Mouse (Mus musculus) cerebellum, adult 2 months (tissue): Measurements from ENCODE around the gene Arl15. TPM values are rescaled to one million over a fixed set of nuclear protein-coding genes. Genes with fewer than 3 reads are reported as not detected.

ENCODE experiments used
- DNase-seq, 2 experiments: peaks; one replicate each; pipeline ENCODE4 v3.0.0; 2021
- H3K27ac ChIP-seq: fragments of 200-500 bp; 2 replicates; pipeline ENCODE4 v1.5.1; 2012; ENCODE audit warnings: low read length, control low read depth, inconsistent platforms; ENCODE audit not compliant: insufficient read depth
- H3K27me3 ChIP-seq: fragments of 200-500 bp; 2 replicates; pipeline ENCODE4 v1.6.1; 2012; ENCODE audit warnings: inconsistent platforms, mild to moderate bottlenecking, low read length, moderate library complexity; ENCODE audit not compliant: control insufficient read depth, insufficient read depth
- H3K4me1 ChIP-seq: fragments of 200-500 bp; 2 replicates; pipeline ENCODE4 v1.6.1; 2011; ENCODE audit warnings: low read length; ENCODE audit not compliant: control insufficient read depth, insufficient read depth
- H3K4me3 ChIP-seq: fragments of 200-500 bp; replicated peaks from 2 replicates; pipeline ENCODE3; 2011; ENCODE audit warnings: mild to moderate bottlenecking, low read depth, low read length, control low read depth; ENCODE audit not compliant: insufficient read depth
- CTCF ChIP-seq: fragments of 200-500 bp; IDR thresholded peaks from 2 replicates; pipeline ENCODE4 v1.5.1; 2011; ENCODE audit warnings: low read depth, mild to moderate bottlenecking, control low read depth, low read length, moderate library complexity, borderline replicate concordance; ENCODE audit not compliant: insufficient read depth
- POLR2A ChIP-seq: fragments of 200-500 bp; IDR thresholded peaks from 2 replicates; pipeline ENCODE4 v1.6.1; 2011; ENCODE audit warnings: low read length, control low read depth, borderline replicate concordance; ENCODE audit not compliant: insufficient read depth
- WGBS: fragments of 180-500 bp; shearing (Covaris S2); methylation state at CpG from one replicate; pipeline ENCODE4 v1.1.7; 2018; 5-methylcytosine and 5-hydroxymethylcytosine counted together
- polyA plus RNA-seq: library from polyadenylated mRNA; depleted of rRNA; stranded (reverse); fragments of >200 nt; gene quantifications from 2 replicates; pipeline ENCODE4 v1.2.3, GENCODE M21; 2012; rRNA removed

Arl15 gene
- polyA plus RNA-seq, 1 experiment = 10.3 TPM

DNA sequence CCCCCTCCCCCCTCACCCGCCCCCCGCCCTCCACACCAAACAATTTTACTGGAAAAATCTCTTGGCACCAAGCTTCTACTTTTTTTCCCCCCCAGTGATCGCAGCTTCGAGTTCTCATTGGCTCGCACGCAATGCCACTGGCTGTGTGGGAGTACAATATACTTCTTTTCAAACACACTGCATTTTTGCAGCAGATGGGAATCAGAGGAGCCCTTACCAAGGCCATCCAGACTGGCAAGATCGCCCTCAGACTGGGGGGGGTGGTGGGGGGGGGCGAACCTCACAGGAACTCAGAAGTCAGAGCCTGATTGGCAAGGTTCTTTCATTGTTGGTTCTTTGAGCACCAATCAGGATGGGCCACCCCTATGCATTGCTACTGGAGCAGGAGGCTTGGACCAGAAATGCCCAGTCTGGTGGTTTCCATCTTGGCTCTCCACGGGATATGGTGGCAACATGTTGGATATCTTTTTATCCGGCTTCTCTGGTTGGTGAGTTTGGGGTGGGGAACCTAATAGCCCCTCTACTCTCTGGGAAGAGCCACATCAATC lies 404.0 kb downstream of the Arl15 start:
- Histone ChIP-seq H3K27me3 (no peaks in the 10 kb centered on the region), H3K27ac (no peak overlapping the region), H3K4me1 (no peaks in the 10 kb centered on the region), H3K4me3 (no peak overlapping the region)
- no peak for TF ChIP-seq CTCF
- no peak for TF ChIP-seq POLR2A
- no peak for DNase-seq
- 16% methylated on average over 10 of the region's 10 CpGs for WGBS

DNA sequence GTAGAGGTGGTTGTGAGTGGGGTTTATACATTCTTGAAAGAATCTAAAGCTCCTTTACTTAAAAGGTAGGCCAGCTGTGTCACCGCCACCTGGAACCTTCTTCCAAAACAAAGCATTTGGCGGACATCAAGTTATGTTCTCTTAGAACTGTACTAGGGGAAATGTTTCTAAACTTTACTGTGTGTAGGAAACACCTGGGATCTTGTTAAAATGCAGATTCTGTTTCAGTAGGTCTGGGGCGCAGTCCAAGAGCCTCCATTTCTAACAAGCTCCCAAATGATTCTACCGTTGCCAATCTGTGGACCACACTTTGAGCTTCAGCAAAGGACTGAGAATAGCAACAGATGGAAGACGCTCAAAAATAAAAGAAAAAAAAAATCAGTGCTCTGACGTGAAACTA lies 405.4 kb downstream of the Arl15 start:
- Histone ChIP-seq H3K27ac (no peak overlapping the region), H3K27me3 (no peaks in the 10 kb centered on the region), H3K4me3 (no peak overlapping the region), H3K4me1 (no peaks in the 10 kb centered on the region)
- TF ChIP-seq POLR2A (no peak), CTCF (no peak)
- DNase-seq = no peak
- WGBS = 57% methylated on average over 6 of the region's 6 CpGs

DNA sequence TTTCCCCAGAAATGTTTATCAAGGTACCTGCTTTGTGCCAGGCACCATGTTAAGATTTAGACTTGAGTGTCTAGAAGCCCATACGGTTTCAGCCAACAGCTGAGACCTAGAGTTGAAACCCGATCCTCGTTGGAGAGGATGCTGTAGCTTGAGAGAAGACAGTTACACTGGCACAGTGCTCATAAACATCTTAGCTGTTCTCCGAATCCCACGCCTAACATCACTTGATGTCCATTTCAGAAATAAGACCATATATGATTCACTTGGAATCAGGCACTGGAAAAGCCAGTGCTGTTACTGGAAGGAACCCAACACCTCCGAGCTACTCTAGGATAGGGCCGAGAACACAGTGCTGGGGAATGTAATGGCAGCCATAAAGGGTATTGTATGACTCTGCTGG lies 406.2 kb downstream of the Arl15 start:
- TF ChIP-seq POLR2A = no peak
- TF ChIP-seq CTCF = no peak
- DNase-seq = no peak
- WGBS = 84% methylated on average over 7 of the region's 7 CpGs
- no peak overlapping the region for H3K4me3 ChIP-seq
- H3K4me1 ChIP-seq = no peaks in the 10 kb centered on the region
- H3K27ac ChIP-seq = no peak overlapping the region
- H3K27me3 ChIP-seq = no peaks in the 10 kb centered on the region

DNA sequence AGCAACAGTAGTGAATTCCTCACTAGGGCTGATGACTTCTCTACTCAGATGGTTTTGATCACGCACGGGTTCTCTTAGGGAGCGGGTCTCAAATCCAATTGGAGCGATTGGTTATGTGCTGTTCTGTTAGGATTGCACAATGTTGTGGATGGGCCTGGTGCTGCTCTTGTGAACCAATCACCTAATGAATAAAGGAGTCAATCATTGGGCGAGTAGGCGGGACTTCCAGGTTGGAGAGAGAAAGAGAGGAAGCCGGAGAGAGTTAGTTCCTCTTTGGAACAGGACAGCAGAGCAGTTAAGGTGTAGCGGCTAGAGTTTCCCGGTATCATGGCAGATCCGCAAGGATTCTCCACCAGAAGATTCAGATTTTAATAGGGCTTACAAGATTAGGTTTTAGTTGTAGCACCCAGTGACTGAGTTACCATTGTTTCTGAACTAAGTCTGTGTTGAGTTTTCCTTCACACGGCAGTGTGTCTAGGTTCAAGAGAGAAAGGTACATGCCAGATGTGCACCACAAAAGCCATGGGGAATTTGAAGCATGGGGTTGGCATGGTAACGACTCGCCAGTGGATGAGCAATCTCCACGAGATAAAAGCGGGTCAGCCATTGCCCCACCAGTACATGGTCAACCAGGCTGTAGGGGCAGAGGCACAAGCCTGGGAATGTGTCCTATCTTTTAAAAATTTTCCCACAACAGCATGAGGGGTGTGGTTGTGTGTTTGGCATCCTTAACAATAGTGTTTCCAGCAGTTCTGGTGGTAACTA lies 408.7 kb downstream of the Arl15 start:
- no peak overlapping the region for H3K27ac ChIP-seq
- no peak overlapping the region for H3K4me3 ChIP-seq
- no peaks in the 10 kb centered on the region for H3K27me3 ChIP-seq
- 88% methylated on average over 15 of the region's 15 CpGs for WGBS
- H3K4me1 ChIP-seq = no peaks in the 10 kb centered on the region
- DNase-seq = no peak
- no peak for TF ChIP-seq CTCF
- TF ChIP-seq POLR2A = no peak

Other genes with a start within 250 kb of the Arl15 start
- 16.4 and 17.0 TPM in 2 replicates for gene Snx18, start 175.9 kb upstream of the Arl15 start, polyA plus RNA-seq
- 1.9 and 2.7 TPM in 2 replicates for gene Hspb3, start 130.8 kb upstream of the Arl15 start, polyA plus RNA-seq